Mouse (Mus musculus): ENCODE measurements around the gene Gm21732.
"Not testable (repeated sequence)": the region's sequence is repeated elsewhere in the genome, so short reads cannot be mapped to it uniquely, and the experiment has no call there.

Gene Gm21732

DNA sequence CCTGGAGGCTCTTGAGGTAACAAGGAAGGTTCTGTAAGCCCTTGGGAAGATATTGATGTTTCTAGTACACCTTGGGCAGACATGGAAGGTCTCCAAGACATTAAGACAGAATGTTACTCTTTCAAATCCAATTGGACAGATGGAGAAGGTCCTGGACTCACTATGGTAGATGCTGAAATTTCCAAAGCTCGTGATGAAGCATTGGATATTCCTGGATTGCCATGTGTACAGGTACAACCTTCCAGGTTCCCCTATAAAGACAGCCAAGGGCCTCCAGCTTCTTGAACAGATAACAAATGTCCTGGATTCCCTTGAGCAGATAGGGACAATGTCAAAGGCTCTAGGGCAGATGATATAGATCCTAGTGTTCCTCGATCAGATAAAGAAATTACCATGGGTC lies at the start of gene Gm21732:
Gene Gm21732, minus strand, starts transcription at position 101 of the 400 bp plus-strand sequence.
- DNase-seq (ENCODE audit: low read depth) = not testable (repeated sequence)
